Mouse (Mus musculus) retina, postnatal 7 days (tissue): ENCODE measurements at regions not wholly inside any gene's neighbourhood (a gene's known extent, or its start where the extent isn't known, plus 50 kb on each side); places are given as distances from the start of the nearest gene placed in this dataset.
A peak's percentile ranks its signal among the peaks of the same experiment; 100 is the strongest.
"Not testable (repeated sequence)": the region's sequence is repeated elsewhere in the genome, so short reads cannot be mapped to it uniquely, and the experiment has no call there.

Source experiments
- DNase-seq: peaks from one replicate; pipeline ENCODE4 v3.0.0-alpha.2; 2012; ENCODE audit warnings: low read depth, low spot score

DNA sequence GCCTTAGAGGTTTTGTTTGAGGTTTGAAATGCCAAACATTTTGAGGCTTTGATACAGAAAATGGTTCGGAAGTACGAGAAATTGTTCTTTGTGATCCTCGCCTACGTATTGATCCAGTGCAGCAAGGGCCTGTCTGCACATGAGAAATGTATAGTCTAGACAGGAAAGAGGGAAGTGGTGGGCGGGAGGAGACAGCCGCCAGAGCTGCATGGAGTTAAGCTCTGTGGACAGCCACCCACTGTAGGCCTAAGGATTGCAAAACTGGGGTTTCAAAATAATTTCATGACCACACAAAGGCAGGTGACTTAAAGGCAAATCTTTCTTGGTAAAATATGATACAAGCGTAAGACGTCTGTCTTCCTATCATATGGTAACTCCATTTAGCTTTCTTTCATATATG, 178.4 kb downstream of the Csl start:
- DNase-seq: no peak

- no peak for DNase-seq
These were observed 174.6 kb downstream of the Csl start for GRCm38 (mm10) chr10:99584855-99585254.

GRCm38 (mm10) chr10:99592220-99592619, 167.2 kb downstream of the Csl start:
- DNase-seq: no peak

- no peak for DNase-seq
These were observed 163.8 kb downstream of the Csl start for GRCm38 (mm10) chr10:99595659-99596058.

GRCm38 (mm10) chr10:99599142-99600120, 160.0 kb downstream of the Csl start:
- not testable (repeated sequence) for DNase-seq

GRCm38 (mm10) chr10:99602331-99602730, 157.1 kb downstream of the Csl start:
- no peak for DNase-seq

DNA sequence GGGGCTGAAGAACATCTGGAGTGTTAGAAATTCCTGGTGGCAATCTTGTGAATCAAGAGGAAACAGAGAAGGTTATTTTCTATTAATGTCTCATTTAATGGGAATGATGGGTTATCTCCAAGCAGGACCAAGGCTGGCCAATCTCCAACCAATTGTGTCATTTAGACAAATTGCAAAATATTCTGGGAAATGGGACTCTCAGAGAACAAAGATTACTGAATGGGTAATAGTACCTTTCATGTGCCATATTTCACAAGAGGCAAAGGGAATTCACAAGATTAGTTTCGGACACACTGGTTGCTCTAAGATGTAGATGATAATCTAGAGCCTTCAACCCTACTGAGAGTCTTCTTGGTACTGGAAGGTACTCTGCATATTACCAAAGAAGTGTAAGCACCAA, 155.3 kb downstream of the Csl start:
- DNase-seq: no peak

- DNase-seq: no peak
These were observed 151.0 kb downstream of the Csl start for GRCm38 (mm10) chr10:99608477-99608876.

DNA sequence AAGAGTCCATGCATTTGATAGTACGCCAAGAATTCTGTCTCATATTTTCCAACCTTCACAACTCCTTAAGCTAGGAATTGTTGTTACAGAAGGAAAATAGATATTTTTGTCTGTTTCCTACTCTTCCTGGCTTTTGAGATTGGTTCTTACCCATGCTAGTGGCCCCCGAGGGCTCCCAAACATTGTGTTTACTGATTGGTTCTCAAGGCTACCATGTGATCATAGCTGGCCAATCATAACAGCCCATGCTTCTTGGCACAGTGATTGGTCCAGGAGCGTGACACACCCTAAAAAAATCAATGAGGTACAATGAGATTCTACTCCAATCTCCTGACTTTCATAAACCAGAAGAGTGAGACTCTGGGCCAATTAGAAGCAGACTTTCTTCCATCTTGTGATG, 150.0 kb downstream of the Csl start:
- no peak for DNase-seq

DNA sequence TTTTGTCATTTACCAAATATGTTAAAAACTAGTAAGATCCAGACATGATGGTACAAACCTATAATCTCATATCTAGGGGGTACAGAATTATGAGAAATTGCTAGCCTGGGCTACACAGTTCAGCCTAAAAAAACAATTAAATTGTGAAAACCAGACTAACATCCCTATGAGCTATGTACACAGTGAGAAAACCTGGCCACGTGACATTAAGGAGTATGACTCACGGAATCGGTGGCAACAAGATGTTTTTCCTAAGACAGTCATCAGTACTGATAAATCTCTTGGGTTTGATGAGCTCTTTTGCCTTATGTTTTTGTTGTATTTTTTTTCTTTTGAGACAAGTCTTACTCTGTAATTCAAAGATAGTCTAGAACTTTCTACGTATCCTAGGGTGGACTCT, 148.6 kb downstream of the Csl start:
- DNase-seq: no peak

DNA sequence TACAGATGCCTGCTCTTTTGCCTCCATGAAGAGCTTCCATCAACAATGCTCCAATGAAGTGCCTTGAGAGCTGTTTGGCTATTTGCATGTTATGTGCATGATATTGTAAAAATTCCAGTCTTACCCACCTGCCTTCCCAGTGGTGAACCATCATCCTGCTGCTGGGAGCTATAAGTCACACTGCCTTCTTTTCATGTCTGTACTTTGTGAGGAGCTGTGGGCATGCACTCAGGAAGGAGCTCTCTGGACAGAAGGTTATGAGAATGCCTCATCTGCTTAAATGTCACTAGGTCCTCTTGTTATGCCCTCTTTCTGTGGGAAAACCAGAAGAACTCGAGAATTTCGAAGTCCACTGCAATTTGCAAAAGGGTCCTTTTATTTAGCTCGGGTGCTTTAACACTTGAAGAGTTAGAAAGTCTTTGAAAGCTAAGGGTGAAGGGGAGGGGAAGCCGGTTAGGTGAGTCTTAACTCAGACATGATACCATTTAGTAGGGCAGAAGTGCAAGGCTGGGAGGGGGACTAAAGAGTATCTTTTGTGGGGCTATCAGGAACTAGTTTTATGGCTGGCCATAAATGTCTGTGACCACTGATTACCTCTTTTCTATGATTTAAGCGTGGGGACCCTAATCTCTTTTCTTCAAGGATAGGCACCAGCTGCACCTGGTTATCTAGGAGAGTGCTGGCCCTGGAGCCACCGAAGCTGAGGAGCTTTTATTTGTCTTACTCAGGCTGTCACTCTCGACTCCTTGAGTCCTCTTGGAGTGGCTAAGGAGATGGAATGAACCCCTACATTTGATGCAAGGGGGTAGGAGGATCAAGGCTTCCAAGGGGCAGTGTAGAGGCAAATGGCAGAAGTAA, 144.8 kb downstream of the Csl start:
- DNase-seq: no peak

DNA sequence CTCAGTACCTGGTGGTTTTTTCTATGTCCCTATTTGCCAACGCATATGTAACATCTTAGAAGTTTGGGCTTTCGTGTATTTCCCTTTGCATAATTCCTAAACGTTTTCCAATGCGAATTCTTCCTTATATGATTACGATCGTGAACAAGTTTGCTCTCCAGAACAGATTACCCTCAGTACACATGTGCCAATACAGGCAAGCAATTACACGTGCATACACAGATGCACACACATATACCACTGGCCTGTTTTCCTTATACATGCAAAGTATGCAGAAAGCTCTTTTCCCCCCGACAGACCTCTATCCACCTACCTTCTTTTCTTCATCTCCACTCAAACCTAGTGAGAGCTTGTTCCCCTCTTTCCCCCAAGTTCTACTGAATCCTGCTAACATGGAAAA, 144.1 kb downstream of the Csl start:
- no peak for DNase-seq

DNA sequence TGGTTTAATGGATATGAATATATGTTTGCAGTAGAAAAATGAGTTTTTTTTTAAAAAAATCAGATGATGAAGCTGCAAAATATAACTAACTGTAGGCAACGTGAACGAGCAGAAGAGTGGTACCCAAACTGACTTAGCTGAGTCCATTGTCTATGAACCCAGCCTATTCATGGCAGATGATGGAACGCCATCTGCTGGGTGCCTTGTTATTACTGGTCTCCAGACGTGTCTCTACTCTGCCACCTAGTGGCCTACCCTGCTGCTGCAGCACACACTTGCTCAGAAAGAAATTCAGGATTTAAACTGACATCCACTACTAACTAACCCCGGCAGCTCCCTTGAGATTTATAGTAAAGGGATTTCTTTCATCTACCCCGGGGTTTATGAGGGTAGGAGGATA, 143.7 kb downstream of the Csl start:
- peak; percentile 83 for DNase-seq

DNA sequence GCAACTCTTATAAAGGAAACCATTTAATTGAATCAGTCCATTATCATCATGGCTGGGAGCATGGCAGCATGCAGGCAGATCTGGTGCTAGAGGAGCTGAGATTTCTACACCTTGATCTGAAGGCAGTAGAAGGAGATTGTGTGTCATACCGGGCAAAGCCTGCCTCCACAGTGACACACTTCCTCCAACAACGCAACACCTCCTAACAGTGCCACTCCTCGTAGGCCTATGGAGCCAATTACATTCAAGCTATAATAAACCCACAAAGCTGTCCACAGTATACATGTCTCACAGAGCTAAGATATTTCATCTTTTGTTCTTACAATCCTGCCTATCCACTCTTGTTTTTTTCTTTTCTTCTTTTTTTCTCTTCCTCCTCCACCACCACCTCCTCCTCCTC, 141.8 kb downstream of the Csl start:
- DNase-seq: no peak

- DNase-seq: peak; percentile 74
These were observed 139.9 kb downstream of the Csl start for GRCm38 (mm10) chr10:99619421-99620151.

GRCm38 (mm10) chr10:99620489-99620888, 139.0 kb downstream of the Csl start:
- DNase-seq: no peak

GRCm38 (mm10) chr10:99627355-99627754, 132.1 kb downstream of the Csl start:
- DNase-seq: no peak

DNA sequence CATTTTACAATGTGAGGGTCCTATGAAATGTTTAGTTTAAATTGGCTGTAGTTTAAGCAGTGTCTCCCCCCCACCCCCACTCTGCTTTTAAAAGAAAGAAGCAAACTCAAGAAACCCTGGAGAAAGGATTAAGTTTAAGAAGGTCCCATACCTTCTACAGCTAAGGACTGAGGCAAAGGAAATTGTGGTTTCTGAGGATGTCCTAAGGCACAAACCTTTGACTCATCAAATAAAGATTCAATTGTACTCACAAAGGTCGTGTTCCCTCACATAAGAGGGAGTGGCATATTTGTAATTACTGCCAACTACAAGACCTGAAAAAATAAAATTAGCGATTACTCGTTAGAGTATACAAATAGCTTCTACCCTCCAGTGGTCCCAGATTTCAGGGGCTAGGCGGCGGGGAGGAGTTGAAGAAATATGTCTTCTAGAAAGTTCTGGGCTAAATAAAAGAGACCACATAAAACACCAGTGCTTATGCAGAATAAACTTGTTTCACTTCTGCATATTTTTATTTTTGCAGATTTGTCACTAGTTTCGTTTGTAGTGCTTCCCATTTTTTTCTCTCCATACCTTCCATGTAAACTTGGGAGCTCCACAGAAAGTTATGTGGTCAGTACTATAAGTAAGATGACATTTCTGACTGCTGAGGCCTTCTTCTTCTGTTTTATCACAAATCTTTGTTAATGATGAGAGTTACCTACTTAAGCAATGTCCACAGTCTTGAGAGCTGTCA, 127.0 kb downstream of the Csl start:
- no peak for DNase-seq

DNA sequence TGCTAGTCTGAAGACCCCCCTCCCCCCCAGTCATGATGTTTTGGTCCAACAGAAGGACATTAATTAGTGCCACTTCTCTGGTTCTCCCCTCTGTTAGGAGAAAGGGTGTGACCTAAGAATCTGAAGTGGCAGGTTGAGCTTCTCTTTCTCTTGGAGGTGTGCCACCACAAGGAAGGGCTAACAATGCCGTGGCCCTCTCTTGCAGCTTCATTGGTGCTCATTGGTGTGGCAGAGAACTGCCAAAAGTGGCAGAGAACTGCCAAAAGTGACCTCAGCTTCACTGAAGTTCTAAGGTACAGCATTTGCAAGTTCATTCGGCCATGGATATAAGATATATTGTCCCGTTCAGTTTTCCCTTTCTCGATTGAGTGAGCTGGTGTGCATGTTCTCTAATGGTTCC, 123.7 kb downstream of the Csl start:
- no peak for DNase-seq

DNA sequence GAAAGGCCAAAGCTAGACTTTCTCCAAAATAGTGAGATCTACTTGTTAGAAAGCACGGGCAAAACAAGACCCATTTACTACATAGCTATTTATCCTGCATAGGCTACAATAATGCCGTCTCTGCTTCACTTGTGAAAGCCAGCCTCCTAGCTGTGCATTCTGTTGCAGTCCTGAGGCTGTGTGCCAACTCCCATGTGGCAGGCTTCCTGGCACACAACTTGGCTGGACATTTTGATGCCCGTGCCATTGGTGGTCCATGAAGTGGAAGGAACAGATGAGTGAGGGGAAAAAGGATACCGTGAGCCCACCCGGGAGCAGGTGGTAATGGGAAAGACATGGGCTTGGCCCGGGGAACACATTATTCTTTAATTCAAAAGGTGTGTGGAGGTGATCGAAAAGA, 120.4 kb downstream of the Csl start:
- DNase-seq: no peak

DNA sequence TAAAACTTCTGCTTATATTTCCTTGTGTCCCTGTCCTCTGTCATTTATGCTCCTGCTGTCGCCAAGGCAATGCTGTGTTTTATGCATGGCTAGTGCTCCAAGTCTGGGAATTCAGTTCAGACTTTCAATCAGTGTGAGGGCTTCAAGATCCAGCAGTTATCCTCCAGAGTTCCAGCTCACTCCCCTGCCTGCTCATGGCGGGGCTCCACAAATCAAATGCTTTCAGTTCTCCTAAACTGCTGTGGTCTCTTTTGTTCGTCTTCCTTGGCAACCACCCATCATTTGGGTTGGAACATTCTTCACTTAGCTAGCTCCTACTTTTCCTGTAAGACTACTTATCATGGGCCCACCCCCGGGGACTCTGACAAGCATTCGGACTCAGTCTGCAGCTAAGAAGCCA, 120.0 kb downstream of the Csl start:
- no peak for DNase-seq
